Mouse (Mus musculus): Measurements from ENCODE around the gene Defb29.

Gene Defb29

DNA sequence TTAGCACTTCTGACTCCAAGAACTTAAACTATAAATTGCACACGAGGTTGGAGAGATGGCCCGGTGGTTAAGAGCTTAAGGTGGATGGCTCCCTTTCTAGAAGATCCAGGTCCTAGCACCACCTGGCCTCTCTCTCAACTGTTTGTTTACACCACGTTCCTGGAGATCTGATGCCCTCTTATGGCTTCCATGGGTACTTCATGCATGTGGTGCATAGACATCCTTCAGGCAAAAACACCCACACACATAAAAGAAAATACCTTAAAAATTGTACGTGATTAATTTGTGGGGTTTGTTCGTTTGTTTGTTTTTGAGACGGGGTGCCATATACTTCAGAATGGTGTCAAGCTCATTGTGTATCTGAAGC, 39.1 kb downstream of the Defb29 start:
- DNase-seq (ENCODE audit: low spot score): no peak

DNA sequence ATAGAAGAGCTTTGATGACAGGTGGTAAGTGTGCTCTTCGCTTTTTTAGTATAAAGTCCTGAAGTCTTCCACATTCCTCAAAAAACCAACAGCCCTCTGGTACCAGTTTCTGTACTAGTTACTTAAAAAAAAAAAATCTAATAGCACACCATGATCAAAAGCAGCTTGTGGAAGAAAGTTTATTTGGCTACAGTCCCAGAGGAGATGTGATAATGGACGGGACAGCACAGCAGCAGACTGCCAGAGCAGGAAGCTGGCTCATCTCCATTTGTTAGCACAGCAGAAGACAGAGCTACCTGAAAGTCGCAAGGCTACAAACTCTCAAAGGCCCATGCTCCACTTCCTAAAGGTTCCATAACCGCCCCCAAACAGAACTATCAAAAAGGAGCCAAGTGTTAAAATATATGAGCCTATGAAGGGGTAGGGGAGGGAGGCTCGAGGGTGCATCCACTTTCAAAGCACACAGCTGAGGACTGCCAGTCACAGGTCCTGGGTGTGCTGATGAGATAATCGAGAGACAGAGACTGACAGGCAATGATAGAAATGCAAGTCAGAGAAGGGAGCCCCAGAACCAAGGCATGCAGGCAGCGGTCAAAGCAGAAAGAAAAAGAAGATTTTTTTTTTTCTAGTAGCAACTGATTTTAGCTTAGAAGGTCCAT, 39.6 kb downstream of the Defb29 start:
- no peak for DNase-seq (ENCODE audit: low spot score)

DNA sequence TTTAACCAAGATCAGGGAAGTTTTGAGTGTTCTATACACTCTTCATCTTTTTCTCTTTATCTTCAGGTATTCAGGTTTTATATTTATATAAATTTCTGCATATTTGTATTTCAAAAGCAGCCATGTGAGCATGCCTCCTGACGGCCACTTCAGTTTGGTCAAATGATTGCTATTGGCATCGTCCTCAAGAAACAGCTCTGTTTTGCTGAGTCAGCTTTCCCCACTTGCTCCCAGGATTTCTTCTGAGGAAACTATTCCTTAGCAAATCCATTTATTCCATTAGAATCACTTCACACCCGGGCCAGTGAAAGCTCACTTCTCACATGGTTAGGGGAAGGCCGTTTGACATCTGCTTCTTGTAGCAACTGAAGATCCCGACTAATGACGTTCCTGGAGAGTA, 41.9 kb downstream of the Defb29 start:
- DNase-seq (ENCODE audit: low spot score): no peak

DNA sequence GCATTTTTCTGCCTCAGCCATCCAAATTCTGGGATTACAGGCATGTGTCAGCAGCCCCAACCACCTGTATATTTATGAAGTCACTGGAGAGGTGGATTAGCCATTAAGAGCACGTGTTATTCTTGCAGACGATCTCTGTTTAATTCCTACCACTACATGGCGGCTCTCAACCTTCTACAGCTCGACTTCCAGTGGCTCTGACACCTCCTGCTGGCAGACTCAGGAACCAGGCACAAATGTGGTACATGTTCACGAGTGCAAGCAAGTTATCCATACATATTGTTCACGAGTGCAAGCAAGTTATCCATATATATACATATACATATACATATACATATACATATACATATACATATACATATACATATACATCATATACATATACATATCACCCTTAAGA, 46.7 kb downstream of the Defb29 start:
- no peak for DNase-seq (ENCODE audit: low spot score)

DNA sequence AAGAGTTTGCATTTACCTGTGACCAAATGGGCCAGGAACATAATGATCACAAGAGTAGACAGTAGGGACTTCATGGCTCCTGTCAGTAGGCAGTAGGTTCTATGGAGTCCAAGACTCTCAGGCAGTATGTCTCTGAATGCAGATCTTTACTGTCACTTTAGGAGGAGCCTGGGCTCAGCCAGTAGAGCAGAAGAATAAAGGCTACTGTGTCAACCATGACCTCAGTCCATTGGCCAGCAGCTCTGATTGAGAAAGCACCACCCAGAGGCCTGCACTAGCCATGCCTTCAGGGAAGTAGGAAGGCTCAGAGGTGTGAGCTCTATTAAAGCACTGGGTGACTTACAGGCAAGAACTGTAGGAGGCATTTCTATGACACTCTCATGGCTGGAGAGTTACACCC, 49.9 kb downstream of the Defb29 start, which contains the start of gene Defb22:
Defb22 (minus strand) TSS at position 101 of the 400 bp plus-strand sequence.
- no peak for DNase-seq (ENCODE audit: low spot score)
